Mouse (Mus musculus): ENCODE data around the gene 4833427G06Rik.

The 4833427G06Rik gene

DNA sequence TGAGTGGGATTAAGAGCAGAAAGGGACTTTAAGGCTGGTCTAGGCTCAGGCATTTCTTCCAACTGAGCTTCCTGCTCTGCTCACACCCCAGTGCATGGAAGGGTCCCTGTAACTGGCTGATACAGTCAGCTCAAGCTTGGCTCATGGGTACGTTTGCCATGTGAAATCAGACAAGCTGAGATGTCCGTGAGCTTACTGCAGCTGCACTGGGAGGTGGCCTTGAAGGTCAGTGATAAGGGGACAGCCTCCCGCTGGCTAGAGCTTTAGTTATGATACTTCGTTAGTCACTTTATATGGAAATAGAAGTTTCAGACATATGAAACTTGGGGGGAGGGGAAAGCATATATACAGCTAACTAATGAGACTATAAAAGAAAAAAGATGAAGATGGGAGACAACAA lies 31.1 kb downstream of the 4833427G06Rik start:
- no peak for DNase-seq (ENCODE audit: extremely low read depth, insufficient read length, low spot score)

DNA sequence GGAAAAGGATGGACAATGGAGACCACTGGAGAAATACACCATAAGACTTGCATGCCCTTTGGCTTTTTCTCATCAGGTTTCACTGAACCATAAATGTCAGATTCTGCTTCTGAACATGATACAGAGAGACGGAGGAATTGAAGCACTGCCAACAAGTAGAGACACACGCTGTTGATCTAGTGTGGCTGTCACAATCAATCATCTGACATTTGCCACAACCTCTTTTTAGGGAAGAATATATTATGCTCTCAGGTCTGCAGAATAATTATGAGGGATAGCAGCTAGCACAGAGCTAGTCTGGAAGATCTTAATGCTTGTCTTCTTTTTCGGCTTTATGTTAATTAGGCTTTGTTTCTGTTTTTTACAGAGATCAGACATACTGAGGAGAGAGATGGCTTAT lies 33.7 kb downstream of the 4833427G06Rik start:
- DNase-seq (ENCODE audit: extremely low read depth, insufficient read length, low spot score) = no peak

DNA sequence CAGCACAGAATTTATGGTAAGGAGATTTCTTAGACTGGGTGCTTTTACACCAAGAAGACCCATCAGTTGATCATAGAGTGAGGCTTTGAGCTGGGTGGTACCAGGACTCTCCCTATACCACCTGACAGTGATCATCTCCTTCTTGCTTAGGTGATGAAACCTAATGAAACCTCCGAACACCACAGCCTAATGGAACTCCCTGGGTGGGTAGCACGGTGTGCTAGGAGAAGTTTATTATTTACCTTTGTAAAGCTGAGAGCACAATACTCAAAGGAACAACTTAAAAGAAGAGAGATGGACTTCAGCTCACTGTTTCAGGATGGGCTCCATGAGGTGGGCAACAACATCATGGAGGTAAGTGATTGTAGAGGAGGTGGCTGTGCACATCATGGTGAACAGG lies 41.3 kb downstream of the 4833427G06Rik start, which contains the start of gene Btg4:
Gene Btg4 (plus strand): TSS at position 301 of the 400 bp plus-strand sequence.
- no peak for DNase-seq (ENCODE audit: extremely low read depth, insufficient read length, low spot score)

DNA sequence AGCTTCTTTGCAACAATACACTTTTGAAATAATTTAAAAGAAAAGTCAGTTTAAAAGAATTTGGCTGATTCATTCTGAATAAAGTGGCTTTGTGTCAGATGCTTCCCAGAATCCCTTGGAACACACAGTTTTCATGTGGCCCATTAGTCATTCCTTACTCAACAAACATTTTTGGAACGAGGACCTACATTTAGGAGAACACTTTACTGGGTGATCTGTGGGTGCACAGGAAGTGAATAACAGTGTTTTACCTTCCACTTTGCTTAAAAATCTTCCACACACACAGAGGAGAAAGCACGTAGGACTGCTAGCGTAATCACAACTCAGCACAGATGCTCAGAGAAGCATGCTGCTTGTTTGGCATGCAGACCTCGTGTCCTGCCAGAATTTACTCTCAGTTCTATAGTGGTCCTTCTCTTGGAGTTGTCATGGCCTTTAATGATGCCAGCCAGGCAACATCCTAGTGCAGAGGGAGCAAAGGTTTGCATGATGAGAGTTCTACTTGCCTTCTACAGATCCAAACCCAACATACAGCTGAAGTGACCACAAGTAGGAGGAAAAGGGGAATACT lies 42.8 kb downstream of the 4833427G06Rik start:
- peak; percentile 62 for DNase-seq (ENCODE audit: extremely low read depth, insufficient read length, low spot score)

DNA sequence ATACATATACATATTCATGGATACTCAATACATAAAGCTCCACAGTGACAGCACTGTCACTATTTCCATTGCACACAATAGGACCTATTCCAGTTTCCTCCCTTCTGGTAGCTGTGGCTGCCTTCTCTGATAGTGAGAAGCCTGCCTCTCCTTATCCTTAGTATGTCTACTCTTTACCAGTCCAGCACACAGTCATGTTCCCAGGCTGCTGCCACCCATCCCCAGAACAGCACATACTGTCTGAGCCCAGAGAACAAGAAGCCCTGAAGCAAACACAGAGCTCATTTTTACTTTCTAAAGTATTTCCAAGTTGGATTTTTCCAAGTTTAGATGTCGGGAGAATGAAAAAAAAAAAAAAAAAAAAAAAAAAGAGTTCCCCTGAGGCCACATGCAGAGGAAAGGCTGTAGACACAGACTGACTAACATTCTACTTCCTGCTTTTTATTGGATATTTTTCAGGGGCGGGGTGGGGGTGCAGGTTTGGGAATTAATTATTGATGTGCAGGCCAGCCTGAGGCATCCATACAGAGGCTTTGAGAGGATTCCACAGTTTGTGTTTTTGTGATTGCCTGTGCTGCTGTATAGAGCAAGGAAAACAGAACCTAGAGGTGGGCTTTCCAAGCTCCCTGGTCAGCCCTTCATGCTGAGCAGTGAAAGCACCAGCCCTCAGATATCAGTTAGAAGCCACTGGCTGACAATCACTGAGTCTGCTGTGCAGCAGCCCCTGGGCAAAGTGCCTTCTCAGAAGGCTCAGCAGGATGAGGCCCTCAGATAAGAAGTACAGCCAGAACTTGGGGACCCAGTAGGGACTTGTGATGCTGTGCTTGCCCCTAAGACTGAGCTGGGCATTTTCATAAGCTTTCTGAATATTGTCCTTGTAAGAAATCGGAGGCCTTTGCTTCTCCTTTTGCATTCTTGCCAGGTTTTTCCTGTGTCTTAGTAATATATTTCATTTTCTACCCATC lies 45.2 kb downstream of the 4833427G06Rik start:
- DNase-seq (ENCODE audit: extremely low read depth, insufficient read length, low spot score) = peak; percentile 19

DNA sequence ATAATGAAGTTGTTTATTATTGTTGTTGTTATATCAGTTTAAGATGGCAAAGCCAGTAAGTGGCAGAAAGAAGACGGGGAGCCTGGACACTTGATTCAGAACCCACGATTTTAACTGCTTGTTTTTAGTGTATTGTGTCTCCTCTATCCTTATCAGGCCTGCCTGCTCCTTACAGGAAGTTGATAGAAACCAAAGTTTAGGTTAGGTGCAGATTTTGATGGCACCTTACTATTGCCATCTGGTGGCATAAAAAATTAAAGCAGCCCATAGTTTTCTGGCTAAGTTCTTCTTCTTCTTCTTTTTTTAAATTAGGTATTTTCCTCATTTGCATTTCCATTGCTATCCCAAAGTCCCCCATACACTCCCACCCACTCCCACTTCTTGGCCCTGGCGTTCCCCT lies 49.7 kb downstream of the 4833427G06Rik start:
- DNase-seq (ENCODE audit: extremely low read depth, insufficient read length, low spot score) = no peak

DNA sequence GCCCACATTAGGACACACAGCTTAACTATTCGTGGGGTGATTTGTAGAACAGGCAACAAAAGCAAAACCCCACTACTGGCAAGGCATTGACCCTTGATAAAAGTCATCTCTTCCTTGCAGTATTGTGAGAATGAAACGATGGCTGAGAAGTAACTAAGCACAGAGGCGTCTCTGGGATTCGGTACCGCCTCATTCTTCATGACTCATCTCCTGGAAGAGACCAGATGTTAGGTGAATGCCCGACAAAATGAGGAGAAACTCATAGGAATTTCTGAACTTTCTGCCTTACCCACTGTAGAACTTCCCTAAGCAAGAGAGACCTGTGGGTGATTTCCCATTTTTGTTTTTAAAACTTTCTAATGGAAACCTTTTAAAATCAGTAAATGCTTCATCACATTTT lies 59.7 kb downstream of the 4833427G06Rik start:
- DNase-seq (ENCODE audit: extremely low read depth, insufficient read length, low spot score) = peak; percentile 24

DNA sequence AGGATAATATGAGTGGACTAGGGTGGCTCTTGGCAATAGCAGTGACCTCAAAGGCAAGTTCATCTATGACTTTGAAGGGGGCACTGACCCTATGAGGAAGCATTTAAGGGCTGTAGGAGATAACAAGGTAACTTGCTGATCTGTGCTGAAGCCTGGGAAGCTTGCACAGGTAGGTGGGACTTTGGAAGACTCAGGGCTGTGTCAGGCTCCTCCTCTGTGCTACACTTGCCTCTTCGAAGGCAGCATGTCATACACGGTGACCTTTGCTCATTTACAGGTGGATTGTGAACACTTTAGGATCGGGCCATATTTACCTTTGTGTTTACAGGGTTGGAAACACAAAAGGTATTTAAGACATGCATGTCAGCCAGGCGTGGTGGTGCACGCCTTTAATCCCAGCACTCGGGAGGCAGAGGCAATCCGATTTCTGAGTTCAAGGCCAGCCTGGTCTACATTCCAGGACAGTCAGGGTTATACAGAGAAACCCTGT lies 60.3 kb downstream of the 4833427G06Rik start:
- DNase-seq (ENCODE audit: extremely low read depth, insufficient read length, low spot score) = no peak

DNA sequence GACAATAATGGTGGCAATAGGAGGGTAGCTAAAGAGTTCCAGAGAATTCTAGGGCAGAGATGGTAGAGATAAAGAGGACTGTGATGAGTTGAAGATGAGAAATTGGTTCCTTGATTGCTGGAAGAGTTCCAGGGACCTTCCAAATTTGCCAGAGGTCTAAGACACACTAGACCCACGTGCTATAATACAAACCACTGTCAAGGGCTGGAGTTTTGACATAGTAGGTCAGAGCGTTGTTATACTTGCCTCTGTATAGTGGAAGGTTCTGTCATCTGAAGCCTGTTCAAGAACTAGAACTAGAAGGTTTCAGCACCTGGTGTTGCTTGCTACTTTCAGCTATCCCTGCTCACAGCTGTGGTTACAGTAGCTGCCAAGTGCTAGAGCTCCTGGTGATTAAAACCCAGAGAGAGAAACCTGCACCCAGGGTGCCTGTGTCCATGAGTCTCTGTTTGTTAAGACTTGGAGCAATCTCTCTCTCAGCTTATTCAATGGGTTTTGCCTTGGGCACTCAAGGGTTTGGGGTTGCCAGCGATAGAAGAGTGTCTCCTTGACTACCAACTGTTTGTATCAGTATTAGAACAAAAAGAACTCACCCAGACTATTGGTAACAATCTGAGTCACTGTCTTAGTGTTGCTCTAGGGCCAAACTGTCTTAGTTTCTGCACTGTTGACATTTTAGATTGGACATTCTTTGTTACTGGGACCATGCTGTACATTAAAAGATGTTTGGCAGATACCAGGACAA lies 68.9 kb downstream of the 4833427G06Rik start:
- DNase-seq (ENCODE audit: extremely low read depth, insufficient read length, low spot score) = no peak

DNA sequence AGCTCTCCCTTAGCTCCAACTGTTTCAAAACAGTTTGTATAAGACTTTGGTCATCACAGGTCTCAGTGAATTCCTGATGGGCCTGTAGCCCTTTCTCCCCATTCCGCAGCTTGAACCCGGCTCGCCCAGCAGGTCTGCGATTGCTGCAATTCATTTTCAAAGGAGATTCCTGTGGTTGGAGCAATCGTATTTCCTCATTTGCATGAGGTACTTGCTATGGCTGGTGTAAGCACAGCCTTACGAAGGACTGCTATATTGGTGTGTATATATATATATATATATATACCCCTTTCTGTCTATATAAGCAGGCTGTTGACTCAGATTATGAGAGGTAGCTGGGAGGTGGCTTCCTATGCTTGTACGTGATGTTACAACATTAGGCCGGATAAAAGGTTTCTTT lies 69.6 kb downstream of the 4833427G06Rik start:
- no peak for DNase-seq (ENCODE audit: extremely low read depth, insufficient read length, low spot score)

DNA sequence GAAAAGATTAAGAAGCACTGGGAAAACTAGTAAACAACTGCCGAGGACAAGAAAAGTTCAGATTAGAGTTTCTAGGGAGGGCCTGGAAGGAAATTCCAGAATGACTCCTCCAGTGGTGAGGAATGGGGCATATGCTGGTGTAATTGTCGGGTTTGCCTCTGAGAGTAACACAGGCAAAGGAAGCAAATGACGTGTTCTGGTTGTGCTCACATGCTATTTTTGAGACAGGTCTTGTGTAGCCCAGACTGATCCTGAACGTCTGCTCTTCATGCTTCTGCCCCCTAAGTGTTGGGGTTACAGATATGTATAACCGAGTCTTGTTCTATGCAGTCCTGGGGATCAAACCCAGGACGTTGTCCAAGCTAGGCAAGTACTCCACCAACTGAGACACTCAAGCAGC lies 70.3 kb downstream of the 4833427G06Rik start:
- DNase-seq (ENCODE audit: extremely low read depth, insufficient read length, low spot score) = no peak
